Mouse (Mus musculus) adrenal gland, postnatal 25 days (tissue): ENCODE results near the gene CN725425. TPM values are rescaled to one million over a fixed set of nuclear protein-coding genes. Genes with fewer than 3 reads are reported as not detected.

Source experiments
- DNase-seq: peaks from one replicate; pipeline ENCODE4 v3.0.0; 2021; ENCODE audit warnings: mixed read lengths
- total RNA-seq: library from RNA; stranded (reverse); gene quantifications from 2 replicates; pipeline ENCODE4 v1.2.3, GENCODE M21; 2021

CN725425 gene
- total RNA-seq, 1 experiment from 2014 or later, result not detected

DNA sequence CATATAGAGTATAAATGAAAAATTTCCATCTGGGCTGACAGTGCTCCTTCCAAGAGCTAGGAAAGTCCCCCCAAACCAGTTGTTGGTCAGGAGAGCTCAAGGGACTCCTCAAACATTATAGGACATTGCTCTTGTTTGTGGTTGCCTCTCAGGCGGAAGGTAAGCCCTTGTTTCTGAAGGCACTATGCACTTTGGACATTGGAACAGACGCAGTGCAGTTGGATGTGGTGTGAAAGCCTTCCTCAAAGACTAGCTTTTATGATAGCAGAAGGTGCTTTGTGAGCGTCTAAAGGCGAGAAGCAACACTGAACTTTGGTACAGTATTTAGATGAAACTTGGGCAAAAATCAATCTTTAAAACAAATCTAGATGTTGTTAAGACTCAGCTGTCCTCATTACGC lies 7.2 kb downstream of the CN725425 start:
- no peak for DNase-seq

DNA sequence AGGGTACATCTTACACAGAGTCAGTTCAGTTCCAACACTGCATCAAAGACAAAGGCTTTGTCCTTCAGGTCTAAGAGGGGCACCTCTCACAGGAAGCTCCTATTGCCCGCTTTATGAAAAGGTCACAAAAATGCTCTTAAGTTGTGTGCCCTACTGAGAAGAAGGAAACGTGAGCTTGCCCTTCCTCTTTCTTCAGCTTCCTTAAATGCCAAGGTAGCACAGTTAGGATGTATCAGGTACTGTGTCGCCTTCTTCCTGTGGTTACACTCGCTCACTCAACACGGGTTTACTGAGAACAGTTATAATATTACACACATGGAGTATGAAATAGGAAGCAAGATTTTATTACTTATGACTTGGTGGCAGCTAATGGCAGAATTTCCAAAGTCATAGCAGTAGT lies 38.0 kb downstream of the CN725425 start:
- DNase-seq, result no peak

DNA sequence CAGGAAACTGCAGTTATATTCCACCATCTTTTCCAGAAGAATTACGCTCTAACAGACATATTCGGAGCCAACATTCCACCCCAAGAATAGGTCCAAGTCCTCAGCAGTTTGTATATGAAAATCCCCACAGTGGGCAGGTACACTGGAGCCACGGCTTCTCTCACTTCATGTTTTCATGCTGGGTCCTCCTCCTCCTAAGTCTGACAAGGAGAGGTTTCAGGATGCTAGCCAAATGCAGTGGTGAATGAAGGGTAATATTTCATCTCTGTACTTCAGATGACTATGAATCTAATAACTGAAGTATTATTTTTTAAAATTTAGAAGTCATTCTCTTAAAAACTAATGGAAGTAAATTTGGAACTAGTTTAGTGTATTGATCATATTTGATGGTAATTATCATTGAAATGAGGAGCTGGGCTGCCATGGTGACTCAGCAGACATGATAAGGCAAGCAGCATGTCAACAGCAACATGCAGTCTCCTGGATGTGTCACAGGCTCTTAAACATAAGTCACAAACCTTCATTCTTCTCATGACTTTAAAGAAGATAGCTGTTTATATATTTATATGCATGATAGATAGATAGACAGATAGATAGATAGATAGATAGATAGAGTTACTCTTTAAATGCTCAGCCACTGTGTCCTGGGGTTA lies 41.5 kb downstream of the CN725425 start:
- DNase-seq, result no peak

DNA sequence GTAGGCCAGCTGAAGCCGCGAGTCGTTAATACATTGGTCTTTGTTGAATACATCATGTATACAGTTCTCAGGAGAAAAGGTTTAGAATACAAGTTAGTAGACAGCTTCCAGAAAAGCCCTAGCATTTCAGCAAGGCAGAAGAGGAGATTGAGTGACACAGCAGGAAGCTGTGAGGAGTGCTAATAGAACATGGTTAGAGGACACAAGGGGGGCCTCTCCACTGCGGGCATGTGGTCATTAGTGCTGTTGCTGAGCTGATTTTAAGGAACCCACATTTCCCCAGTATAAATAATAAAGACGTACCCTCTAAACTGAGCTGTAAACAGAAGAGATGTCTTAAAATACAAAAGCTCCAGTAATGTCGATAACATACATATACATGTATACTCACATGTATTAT lies 51.5 kb downstream of the CN725425 start:
- DNase-seq, result peak; percentile 12

GRCm38 (mm10) chr15:91251544-91252408 lies 52.5 kb downstream of the CN725425 start:
- no peak for DNase-seq

- no peak for DNase-seq
These were observed 53.7 kb downstream of the CN725425 start for GRCm38 (mm10) chr15:91252956-91253355.

GRCm38 (mm10) chr15:91255308-91255707 lies 56.0 kb downstream of the CN725425 start:
- no peak for DNase-seq

DNA sequence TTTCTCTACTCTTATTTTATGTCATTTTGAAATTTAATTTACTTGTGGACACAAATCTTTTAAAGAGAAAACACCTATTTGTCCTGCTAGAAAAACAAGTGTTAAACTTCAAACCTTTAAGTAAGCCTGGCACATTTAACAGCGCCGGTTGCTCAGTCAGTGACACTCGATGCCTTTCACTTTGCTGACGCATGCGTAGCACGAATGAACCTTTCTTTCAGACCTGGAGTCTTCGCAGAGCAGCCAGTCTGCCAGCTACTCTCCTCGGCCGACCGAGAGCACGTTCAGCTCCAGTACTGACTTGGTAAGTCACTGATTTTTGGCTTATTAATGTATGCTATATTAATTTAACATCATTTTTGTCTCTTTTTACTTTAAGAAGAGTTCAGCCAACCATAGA lies 57.8 kb downstream of the CN725425 start:
- DNase-seq, result no peak

GRCm38 (mm10) chr15:91260578-91260977 lies 61.3 kb downstream of the CN725425 start:
- no peak for DNase-seq

DNA sequence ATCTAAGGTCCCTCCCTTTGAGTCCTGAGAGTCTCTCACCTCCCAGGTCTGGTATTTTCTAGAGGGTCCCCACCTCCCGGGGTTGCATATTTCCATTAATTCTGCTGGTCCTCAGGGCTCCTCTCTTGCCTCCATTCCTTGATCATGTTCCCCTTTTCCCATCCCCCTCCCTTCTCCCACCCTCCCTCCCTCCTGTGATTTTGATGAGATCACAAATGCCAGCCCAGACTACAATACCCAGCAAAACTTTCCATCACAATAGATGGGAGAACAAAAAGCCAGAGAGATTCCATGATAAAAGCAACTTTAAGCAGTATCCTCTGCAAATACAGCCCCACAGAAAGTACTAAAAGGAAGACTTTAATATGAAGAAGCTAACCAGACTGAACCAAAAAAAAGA lies 64.6 kb downstream of the CN725425 start:
- DNase-seq, result no peak

GRCm38 (mm10) chr15:91268532-91268931 lies 69.2 kb downstream of the CN725425 start:
- DNase-seq, result no peak

- no peak for DNase-seq
These were observed 76.7 kb downstream of the CN725425 start for GRCm38 (mm10) chr15:91275961-91276360.

DNA sequence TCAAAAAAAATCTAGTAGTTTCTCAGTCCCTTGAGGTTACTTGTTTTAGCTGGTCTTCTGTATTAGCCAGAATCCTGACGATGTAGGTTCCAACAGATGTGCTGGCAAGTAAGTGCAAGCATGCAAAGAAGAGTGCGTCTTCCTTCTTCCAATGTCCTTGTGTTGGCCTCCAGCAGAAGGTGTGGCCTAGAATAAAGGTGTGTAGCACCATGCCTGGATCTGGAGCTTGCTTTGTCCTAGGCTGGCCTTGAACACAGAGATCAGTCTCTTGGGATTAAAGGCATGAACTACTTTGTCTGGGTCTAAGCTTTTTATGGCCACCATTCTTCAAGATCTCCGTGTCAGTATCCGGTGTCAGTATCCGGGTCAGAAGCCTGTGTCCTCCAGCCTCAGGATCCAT lies 80.3 kb downstream of the CN725425 start:
- DNase-seq, result no peak

GRCm38 (mm10) chr15:91281521-91281920 lies 82.2 kb downstream of the CN725425 start:
- no peak for DNase-seq

DNA sequence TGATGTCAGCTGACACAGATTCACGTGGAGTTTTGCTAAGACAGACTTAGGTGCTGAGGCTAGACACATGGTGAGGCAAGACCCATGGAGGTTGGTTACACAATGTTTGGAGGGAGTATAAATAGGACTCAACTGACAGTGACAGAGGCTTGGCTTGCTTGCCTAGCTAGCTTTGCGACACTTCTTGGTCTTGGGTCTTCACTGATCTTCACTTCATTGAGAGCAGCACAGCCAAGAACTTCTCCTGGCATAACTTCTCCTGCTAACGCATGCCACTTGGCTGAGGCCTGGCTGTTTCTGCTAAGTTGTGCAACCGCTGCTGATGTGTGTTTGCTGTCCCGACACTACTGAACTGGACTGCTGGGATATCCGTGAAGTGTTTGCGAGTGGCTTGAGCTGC lies 83.5 kb downstream of the CN725425 start:
- DNase-seq, result peak; percentile 4

DNA sequence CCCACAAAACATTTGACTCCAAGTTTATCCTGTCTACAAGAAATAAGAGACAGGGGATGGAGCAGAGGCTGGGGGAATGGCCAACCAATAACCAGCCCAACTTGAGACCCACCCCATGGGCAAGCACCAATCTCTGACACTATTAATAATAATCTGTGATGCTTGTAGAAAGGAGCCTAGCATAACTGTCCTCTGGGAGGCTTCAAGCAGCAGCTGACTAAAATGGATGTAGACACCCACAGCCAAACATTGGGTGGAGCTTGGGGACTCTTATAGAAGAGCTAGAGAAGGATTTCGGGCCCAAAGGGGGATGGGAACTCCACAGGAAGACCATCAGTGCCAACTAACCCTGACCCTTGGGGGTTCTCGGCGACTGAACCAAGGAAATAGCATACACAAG lies 84.1 kb downstream of the CN725425 start:
- DNase-seq, result no peak

- DNase-seq, result no peak
These were observed 100.1 kb downstream of the CN725425 start for GRCm38 (mm10) chr15:91299319-91299835.

DNA sequence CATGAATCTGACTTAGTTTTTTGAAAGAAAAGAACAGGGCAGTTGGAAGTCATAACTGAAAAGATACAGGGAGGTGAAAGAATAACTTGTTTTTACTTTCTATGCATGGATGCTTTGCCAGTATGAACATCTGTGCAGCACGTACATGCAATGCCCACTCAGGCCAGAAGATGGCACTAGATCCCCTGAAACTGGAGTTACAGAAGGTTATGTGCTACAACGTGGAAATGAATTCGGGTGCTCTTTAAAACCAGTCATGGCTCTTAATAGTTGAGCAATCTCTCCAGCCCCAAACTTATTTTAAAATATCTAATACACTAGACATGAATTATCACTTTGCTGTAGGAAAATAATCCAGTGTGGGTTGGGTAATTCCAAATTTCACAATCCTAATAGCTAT lies 102.1 kb downstream of the CN725425 start:
- peak; percentile 88 for DNase-seq

DNA sequence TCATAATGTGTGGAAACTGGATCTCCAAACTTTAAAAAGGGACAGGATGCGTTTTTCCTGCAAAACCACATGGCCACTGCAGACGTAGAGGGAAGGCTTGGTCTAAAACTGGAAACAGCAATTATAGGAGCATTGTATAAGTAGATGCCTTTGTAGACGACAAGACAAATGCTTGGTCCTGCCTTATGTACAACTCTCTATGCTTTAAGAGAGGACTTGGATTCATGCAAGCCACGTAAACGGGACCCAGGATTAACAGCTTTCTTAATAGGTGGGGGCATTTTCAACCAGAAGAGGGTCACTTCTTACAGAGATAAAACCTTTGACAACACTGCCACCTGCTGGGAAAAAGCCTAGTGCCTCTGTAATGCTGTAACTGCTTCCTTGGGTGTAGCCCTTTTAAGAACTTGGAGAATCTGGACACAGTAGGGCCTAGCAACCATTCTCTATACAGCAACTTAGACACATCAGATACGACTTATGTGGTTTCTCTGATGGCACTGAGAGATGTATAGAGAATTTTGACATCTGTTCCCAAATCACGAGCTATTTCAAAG lies 105.1 kb downstream of the CN725425 start:
- DNase-seq, result peak; percentile 13
